In the genomic region with DNA sequence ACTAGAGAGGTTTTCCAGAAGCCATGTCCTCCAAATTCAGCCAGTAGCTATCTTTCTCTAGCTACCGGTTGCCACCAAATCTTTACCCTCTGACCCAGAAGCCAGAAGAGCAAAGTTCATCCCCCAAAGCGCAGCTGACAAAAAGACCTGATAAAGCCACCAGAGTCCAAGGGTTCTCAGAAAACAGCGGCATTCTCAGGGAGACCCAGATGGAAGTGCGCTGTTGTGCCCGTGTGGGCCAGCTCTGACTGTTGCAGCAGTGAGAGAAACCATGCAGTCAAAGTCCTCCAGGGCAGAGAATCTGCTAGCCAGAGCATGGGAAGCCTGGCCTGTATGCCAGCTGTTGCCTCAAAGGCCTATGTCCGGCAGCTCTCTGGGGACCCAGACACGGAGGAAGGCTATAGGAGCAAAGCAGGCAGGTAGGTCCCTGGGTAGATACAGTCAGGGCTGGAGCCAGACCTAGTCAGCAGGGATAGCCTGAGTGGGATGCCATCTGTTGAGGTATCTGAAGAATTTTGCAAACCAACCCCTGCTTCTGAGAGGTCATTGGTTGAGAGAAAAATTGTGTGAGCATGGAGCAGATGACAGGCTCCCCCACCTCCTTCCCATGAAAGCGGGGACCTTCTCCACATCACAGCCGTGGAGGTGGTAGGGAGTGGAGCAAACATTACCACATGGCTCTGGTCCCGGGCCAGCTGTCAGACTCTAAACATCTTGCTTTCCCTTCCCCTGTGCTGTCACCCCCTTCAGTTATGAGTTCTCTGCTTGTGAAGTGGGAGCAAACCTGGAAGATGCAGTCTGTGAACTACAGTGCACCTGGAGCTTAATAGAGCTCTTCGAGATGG, we compare ENCODE assay signal across 11 mouse cellular contexts. TPM values are rescaled to one million over a fixed set of nuclear protein-coding genes. Genes with fewer than 3 reads are reported as not detected.
DNase-seq lines count a peak whose midpoint lies in the region; ATAC-seq and TF ChIP-seq lines count a peak whose summit lies in the region.
"Had no signal": no experiment of that assay in that cellular context is flagged by ENCODE, and none has a peak within 500 bp of the region (broad histone marks: within the 10 kb centered on the region; RNA-seq: fewer than 3 reads in every experiment).

No protein-coding gene starts in this region.

- H3K27ac ChIP-seq in forebrain, embryonic 16.5 days (ENCODE audit: low read length): no peak overlapping the region
- no peak overlapping the region for H3K27ac ChIP-seq in forebrain, embryonic 11.5 days (ENCODE audit: low read depth, low read length)
- H3K27ac ChIP-seq in lung, embryonic 14.5 days (ENCODE audit: low read depth): peak overlapping the region; percentile 49
- H3K27ac ChIP-seq: neural tube, embryonic 12.5 days had no signal

- 81% methylated on average over 11 of the region's 11 CpGs for WGBS in forebrain, embryonic 16.5 days
- 89% methylated on average over 11 of the region's 11 CpGs for WGBS in forebrain, embryonic 11.5 days
- 51% methylated on average over 11 of the region's 11 CpGs for WGBS in lung, embryonic 14.5 days

- H3K4me2 ChIP-seq in forebrain, embryonic 16.5 days (ENCODE audit: low read length): no peak overlapping the region
- no peak overlapping the region for H3K4me2 ChIP-seq in forebrain, embryonic 11.5 days (ENCODE audit: low read depth, low read length, severe bottlenecking)
- peak overlapping the region; percentile 61 for H3K4me2 ChIP-seq in lung, embryonic 14.5 days
- H3K4me2 ChIP-seq: neural tube, embryonic 12.5 days had no signal

- H3K4me3 ChIP-seq in forebrain, embryonic 16.5 days (replicated peaks; ENCODE audit: low read length): no peak overlapping the region
- H3K4me3 ChIP-seq in forebrain, embryonic 11.5 days (ENCODE audit: low read depth, low read length): no peak overlapping the region
- peak overlapping the region; percentile 22; the same call in 1 of the 2 replicates for H3K4me3 ChIP-seq in lung, embryonic 14.5 days (ENCODE audit: low read depth, low read length)
- H3K4me3 ChIP-seq: erythroblast, embryonic 14.5 days; neural tube, embryonic 12.5 days had no signal

- ATAC-seq in forebrain, embryonic 16.5 days: peak; percentile 43; the same call in 1 of the 2 replicates
- ATAC-seq in forebrain, embryonic 11.5 days (replicated peaks; ENCODE audit: low FRiP score): no peak
- ATAC-seq in lung, embryonic 14.5 days (ENCODE audit: insufficient read depth): no peak
- no peak for ATAC-seq in granulocyte monocyte progenitor cell, adult 5-6 weeks (replicated peaks; ENCODE audit: poor library complexity, severe bottlenecking)

- H3K9ac ChIP-seq in forebrain, embryonic 16.5 days (replicated peaks; ENCODE audit: low read depth, low read length): no peak overlapping the region
- no peak overlapping the region for H3K9ac ChIP-seq in forebrain, embryonic 11.5 days (ENCODE audit: low read length)
- H3K9ac ChIP-seq in lung, embryonic 14.5 days: peak overlapping the region; percentile 29; the same call in 1 of the 2 replicates
- H3K9ac ChIP-seq: neural tube, embryonic 12.5 days had no signal

- peaks cover 5% of the 10 kb centered on the region for H3K4me1 ChIP-seq in forebrain, embryonic 16.5 days (replicated peaks; ENCODE audit: control insufficient read depth, insufficient read depth, low read length)
- H3K4me1 ChIP-seq in forebrain, embryonic 11.5 days (replicated peaks; ENCODE audit: control insufficient read depth, insufficient read depth, low read length): 0 out of 2 replicates have a peak, but pooled peaks cover 3% of the 10 kb centered on the region
- H3K4me1 ChIP-seq in lung, embryonic 14.5 days (ENCODE audit: insufficient read depth): peaks cover 7% of the 10 kb centered on the region; the same call in 1 of the 2 replicates

- no peak for TF ChIP-seq CTCF in lung, embryonic 14.5 days (IDR thresholded peaks at IDR 0.05; ENCODE audit: low read depth)

- no peak for DNase-seq in forebrain, embryonic 11.5 days (ENCODE audit: low spot score)
- peak; percentile 23 for DNase-seq in lung, embryonic 14.5 days
- no peak for DNase-seq in lung, postnatal 25 days (ENCODE audit: low spot score)
- DNase-seq in kidney, postnatal 14 days: peak; percentile 37
- DNase-seq in right cerebral cortex, postnatal 14 days: peak; percentile 58
- no peak for DNase-seq in spleen, postnatal 10 days (ENCODE audit: low spot score in 2 of 2)
- DNase-seq: B cell, adult 2 months had no signal

- no peaks in the 10 kb centered on the region for H3K9me3 ChIP-seq in forebrain, embryonic 16.5 days (ENCODE audit: control insufficient read depth, low read length)
- H3K9me3 ChIP-seq in forebrain, embryonic 11.5 days (ENCODE audit: control insufficient read depth, low read length): no peaks in the 10 kb centered on the region
- no peaks in the 10 kb centered on the region for H3K9me3 ChIP-seq in lung, embryonic 14.5 days (ENCODE audit: low read depth, low read length)
- H3K9me3 ChIP-seq: neural tube, embryonic 12.5 days had no signal

- peaks cover 16% of the 10 kb centered on the region for H3K36me3 ChIP-seq in forebrain, embryonic 16.5 days (ENCODE audit: control insufficient read depth, insufficient read depth)
- no peaks in the 10 kb centered on the region; the same call in 1 of the 2 replicates for H3K36me3 ChIP-seq in forebrain, embryonic 11.5 days (ENCODE audit: control insufficient read depth, insufficient read depth, low read length)
- H3K36me3 ChIP-seq in lung, embryonic 14.5 days (ENCODE audit: insufficient read depth): peaks cover 35% of the 10 kb centered on the region

- H3K27me3 ChIP-seq in forebrain, embryonic 16.5 days (replicated peaks; ENCODE audit: control insufficient read depth, insufficient read depth, low read length): 0 out of 2 replicates have a peak, but pooled peaks cover 4% of the 10 kb centered on the region
- peaks cover 2% of the 10 kb centered on the region; the same call in 1 of the 2 replicates for H3K27me3 ChIP-seq in forebrain, embryonic 11.5 days (ENCODE audit: control insufficient read depth, insufficient read depth, low read length)
- no peaks in the 10 kb centered on the region for H3K27me3 ChIP-seq in lung, embryonic 14.5 days (ENCODE audit: insufficient read depth, low read length)
- H3K27me3 ChIP-seq: neural tube, embryonic 12.5 days had no signal

RNA-seq across cellular contexts. Expression of a gene that starts 3.1 kb away (rescaled TPM):
- polyA plus RNA-seq in forebrain, embryonic 16.5 days (2015; fragmentation: Nextera tagmentation; extraction: Ambion mirVana): 5.0 and 5.6 TPM in 2 replicates
- polyA plus RNA-seq in forebrain, embryonic 11.5 days (2014; fragmentation: Nextera tagmentation; extraction: Ambion mirVana): 22.0 and 26.5 TPM in 2 replicates
- 147 and 150 TPM in 2 replicates for polyA plus RNA-seq in lung, embryonic 14.5 days (2014; fragmentation: Nextera tagmentation; extraction: Ambion mirVana)
- total RNA-seq in granulocyte monocyte progenitor cell, adult 5-6 weeks (2014; fragmentation: Nextera tagmentation): not detected in 2 replicates
- total RNA-seq in granulocyte monocyte progenitor cell, adult 5-6 weeks (2017): not detected in 2 replicates
- polyA plus RNA-seq: erythroblast, embryonic 14.5 days had no signal

RNA-seq across cellular contexts. Expression of a gene that starts 22.3 kb away (rescaled TPM):
- polyA plus RNA-seq in forebrain, embryonic 16.5 days (2015; fragmentation: Nextera tagmentation; extraction: Ambion mirVana): 39.6 and 42.7 TPM in 2 replicates
- polyA plus RNA-seq in forebrain, embryonic 11.5 days (2014; fragmentation: Nextera tagmentation; extraction: Ambion mirVana): 21.2 and 28.5 TPM in 2 replicates
- polyA plus RNA-seq in lung, embryonic 14.5 days (2014; fragmentation: Nextera tagmentation; extraction: Ambion mirVana): 29.9 and 34.3 TPM in 2 replicates
- total RNA-seq in granulocyte monocyte progenitor cell, adult 5-6 weeks (2014; fragmentation: Nextera tagmentation): 31.0 and 57.9 TPM in 2 replicates
- total RNA-seq in granulocyte monocyte progenitor cell, adult 5-6 weeks (2017): 18.7 and 29.3 TPM in 2 replicates

RNA-seq across cellular contexts. Expression of a gene that starts 26.1 kb away (rescaled TPM):
- polyA plus RNA-seq in forebrain, embryonic 16.5 days (2015; fragmentation: Nextera tagmentation; extraction: Ambion mirVana): 79.6 and 98.3 TPM in 2 replicates
- polyA plus RNA-seq in forebrain, embryonic 11.5 days (2014; fragmentation: Nextera tagmentation; extraction: Ambion mirVana): 80.6 and 90.6 TPM in 2 replicates
- polyA plus RNA-seq in lung, embryonic 14.5 days (2014; fragmentation: Nextera tagmentation; extraction: Ambion mirVana): 52.6 and 54.4 TPM in 2 replicates
- 26.8 and 31.6 TPM in 2 replicates for total RNA-seq in granulocyte monocyte progenitor cell, adult 5-6 weeks (2014; fragmentation: Nextera tagmentation)
- total RNA-seq in granulocyte monocyte progenitor cell, adult 5-6 weeks (2017): 16.6 and 22.4 TPM in 2 replicates

RNA-seq across cellular contexts. Expression of a gene that starts 26.5 kb away (rescaled TPM):
- 22.9 and 30.5 TPM in 2 replicates for polyA plus RNA-seq in forebrain, embryonic 16.5 days (2015; fragmentation: Nextera tagmentation; extraction: Ambion mirVana)
- 17.9 and 18.8 TPM in 2 replicates for polyA plus RNA-seq in forebrain, embryonic 11.5 days (2014; fragmentation: Nextera tagmentation; extraction: Ambion mirVana)
- polyA plus RNA-seq in lung, embryonic 14.5 days (2014; fragmentation: Nextera tagmentation; extraction: Ambion mirVana): 18.5 and 19.2 TPM in 2 replicates
- total RNA-seq in granulocyte monocyte progenitor cell, adult 5-6 weeks (2014; fragmentation: Nextera tagmentation): 12.6 and 30.7 TPM in 2 replicates
- 11.3 and 13.9 TPM in 2 replicates for total RNA-seq in granulocyte monocyte progenitor cell, adult 5-6 weeks (2017)

Comparison
In these comparisons a context has a peak if more than half of its experiments do, and no peak if none do; other contexts are left out.
1. DNase-seq: peak in lung, embryonic 14.5 days (single experiment), kidney, postnatal 14 days (single experiment) and right cerebral cortex, postnatal 14 days (single experiment); none in forebrain, embryonic 11.5 days (single experiment), lung, postnatal 25 days (single experiment) and spleen, postnatal 10 days (0 of 2).